Mouse (Mus musculus) hindbrain, embryonic 12.5 days (tissue): Measurements from ENCODE around the gene Timm29. TPM values are rescaled to one million over a fixed set of nuclear protein-coding genes. Genes with fewer than 3 reads are reported as not detected.

Source experiments
- ATAC-seq: fragments of 200-750 bp; cut with Nextera tagmentation; 2 replicates; pipeline ENCODE4 v1.8.0; 2017; ENCODE audit warnings: moderate TSS enrichment; ENCODE audit not compliant: low FRiP score
- H3K27ac ChIP-seq: fragments of 300-500 bp; sonication (generic); 2 replicates; pipeline ENCODE4 v1.5.1; 2016; ENCODE audit warnings: mild to moderate bottlenecking
- H3K27me3 ChIP-seq: fragments of 300-500 bp; sonication (generic); 2 replicates; pipeline ENCODE4 v1.6.1; 2016; ENCODE audit warnings: mild to moderate bottlenecking
- H3K36me3 ChIP-seq: fragments of 300-500 bp; sonication (generic); 2 replicates; pipeline ENCODE4 v1.6.1; 2016; ENCODE audit warnings: mild to moderate bottlenecking
- H3K4me1 ChIP-seq: fragments of 300-500 bp; sonication (generic); 2 replicates; pipeline ENCODE4 v1.6.1; 2016
- H3K4me2 ChIP-seq: fragments of 300-500 bp; sonication (generic); replicated peaks from 2 replicates; pipeline ENCODE4 v1.6.1; 2016; ENCODE audit warnings: mild to moderate bottlenecking
- H3K4me3 ChIP-seq: fragments of 300-500 bp; sonication (generic); 2 replicates; pipeline ENCODE4 v1.5.1; 2016; ENCODE audit warnings: mild to moderate bottlenecking
- H3K9ac ChIP-seq: fragments of 300-500 bp; sonication (generic); 2 replicates; pipeline ENCODE4 v1.6.1; 2016; ENCODE audit warnings: mild to moderate bottlenecking, moderate library complexity
- H3K9me3 ChIP-seq: fragments of 300-500 bp; sonication (generic); replicated peaks from 2 replicates; pipeline ENCODE4 v1.6.1; 2016; ENCODE audit warnings: mild to moderate bottlenecking
- WGBS: fragments of 180-500 bp; shearing (Covaris S2); methylation state at CpG from one replicate; pipeline ENCODE4 v1.1.7; 2016; 5-methylcytosine and 5-hydroxymethylcytosine counted together
- microRNA counts: library from miRNA; unstranded; fragments of <30 nt; microRNA quantifications from one replicate; lab custom pipeline; 2017
- microRNA-seq: library from miRNA; unstranded; fragments of <30 nt; microRNA quantifications from one replicate; pipeline ENCODE4, GENCODE M21; 2017
- polyA plus RNA-seq: library from polyadenylated mRNA; unstranded; fragments of >200 nt; fragmentation: Nextera tagmentation; extraction: Ambion mirVana; gene quantifications from 2 replicates; pipeline ENCODE4 v1.2.1, GENCODE M21; 2016

Timm29 gene
- polyA plus RNA-seq, 1 experiment from 2014 or later: 56.5 TPM

- Histone ChIP-seq H3K27ac (no peak overlapping the region), H3K4me1 (peaks cover 9% of the 10 kb centered on the region; the same call in 1 of the 2 replicates), H3K27me3 (no peaks in the 10 kb centered on the region), H3K4me3 (no peak overlapping the region), H3K4me2 (no peak overlapping the region), H3K9ac (no peak overlapping the region), H3K9me3 (no peaks in the 10 kb centered on the region), H3K36me3 (peaks cover 5% of the 10 kb centered on the region; the same call in 1 of the 2 replicates)
- ATAC-seq: no peak
- 73% methylated on average over 5 of the region's 5 CpGs for WGBS
These were observed 34.7 kb downstream of the Timm29 start for GRCm38 (mm10) chr9:21627145-21627795.

- 89% methylated on average over 3 of the region's 3 CpGs for WGBS
- Histone ChIP-seq H3K9ac (no peak overlapping the region), H3K36me3 (peaks cover 36% of the 10 kb centered on the region), H3K27me3 (no peaks in the 10 kb centered on the region), H3K4me3 (no peak overlapping the region), H3K27ac (no peak overlapping the region), H3K4me2 (no peak overlapping the region), H3K9me3 (no peaks in the 10 kb centered on the region), H3K4me1 (peaks cover 5% of the 10 kb centered on the region; the same call in 1 of the 2 replicates)
- no peak for ATAC-seq
These were observed 38.2 kb downstream of the Timm29 start for GRCm38 (mm10) chr9:21630673-21631072.

DNA sequence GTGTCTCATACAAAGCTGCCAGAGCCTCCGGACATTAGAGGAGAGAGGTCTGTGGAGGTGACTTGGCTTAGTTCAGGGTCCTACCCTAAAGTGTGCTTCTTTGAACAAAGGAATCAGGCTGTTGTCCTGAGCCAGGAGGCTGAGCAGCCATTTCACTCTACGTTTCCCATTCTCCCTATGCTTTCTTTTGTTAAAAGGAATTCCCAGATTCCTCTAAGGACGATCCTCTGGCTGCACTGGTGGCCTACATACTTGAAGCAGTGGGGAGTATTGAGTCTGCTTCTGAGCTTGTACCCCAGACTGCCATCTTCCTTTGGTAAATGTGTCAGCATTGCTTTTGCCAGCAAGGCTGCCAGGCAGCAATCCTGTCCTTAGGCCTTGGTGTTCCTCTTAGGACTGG lies 40.6 kb downstream of the Timm29 start:
- H3K36me3 ChIP-seq: peaks cover 60% of the 10 kb centered on the region
- WGBS: 74% methylated on average over 3 of the region's 3 CpGs
- no peak overlapping the region for H3K9ac ChIP-seq
- no peak overlapping the region for H3K4me3 ChIP-seq
- H3K9me3 ChIP-seq: no peaks in the 10 kb centered on the region
- H3K27ac ChIP-seq: no peak overlapping the region
- no peak overlapping the region for H3K4me2 ChIP-seq
- H3K27me3 ChIP-seq: no peaks in the 10 kb centered on the region
- ATAC-seq: no peak
- peaks cover 5% of the 10 kb centered on the region; the same call in 1 of the 2 replicates for H3K4me1 ChIP-seq

DNA sequence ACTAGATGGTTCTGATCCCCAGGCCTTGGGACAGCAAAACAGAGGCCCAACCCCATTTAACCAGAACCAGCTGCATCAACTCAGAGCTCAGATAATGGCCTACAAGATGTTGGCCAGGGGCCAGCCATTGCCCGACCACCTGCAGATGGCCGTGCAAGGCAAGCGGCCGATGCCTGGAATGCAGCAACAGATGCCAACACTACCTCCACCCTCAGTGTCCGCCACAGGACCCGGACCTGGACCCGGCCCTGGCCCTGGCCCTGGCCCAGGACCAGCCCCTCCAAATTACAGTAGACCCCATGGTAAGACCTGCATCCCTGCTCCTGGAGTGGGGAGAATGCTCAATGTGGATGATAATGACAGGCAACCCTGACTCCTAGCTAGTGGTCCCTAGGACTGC lies 43.1 kb downstream of the Timm29 start:
- H3K27me3 ChIP-seq: no peaks in the 10 kb centered on the region
- H3K4me2 ChIP-seq: no peak overlapping the region
- H3K9ac ChIP-seq: no peak overlapping the region
- 71% methylated on average over 7 of the region's 7 CpGs for WGBS
- H3K4me3 ChIP-seq: no peak overlapping the region
- H3K9me3 ChIP-seq: no peaks in the 10 kb centered on the region
- peaks cover 86% of the 10 kb centered on the region for H3K36me3 ChIP-seq
- no peak overlapping the region for H3K27ac ChIP-seq
- peaks cover 5% of the 10 kb centered on the region; the same call in 1 of the 2 replicates for H3K4me1 ChIP-seq
- no peak; the same call in 1 of the 2 replicates for ATAC-seq

DNA sequence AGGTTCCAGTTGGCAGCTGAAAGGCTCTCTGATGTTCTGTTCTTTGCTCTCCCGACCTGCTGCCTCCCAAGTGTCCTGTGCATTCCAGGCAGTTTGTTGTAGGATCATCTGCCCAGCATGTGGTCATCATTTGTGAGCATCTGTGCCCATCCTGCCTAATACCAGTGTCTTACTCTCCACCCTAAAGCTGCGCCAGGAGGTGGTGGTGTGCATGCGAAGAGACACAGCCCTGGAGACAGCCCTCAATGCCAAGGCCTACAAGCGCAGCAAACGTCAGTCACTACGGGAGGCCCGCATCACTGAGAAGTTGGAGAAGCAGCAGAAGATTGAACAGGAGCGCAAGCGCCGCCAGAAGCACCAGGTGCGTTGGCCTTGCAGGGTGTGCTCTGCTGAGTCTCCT lies 46.5 kb downstream of the Timm29 start:
- WGBS: 97% methylated on average over 11 of the region's 11 CpGs
- H3K36me3 ChIP-seq: peaks cover 98% of the 10 kb centered on the region
- no peaks in the 10 kb centered on the region for H3K9me3 ChIP-seq
- H3K27me3 ChIP-seq: no peaks in the 10 kb centered on the region
- H3K4me1 ChIP-seq: peaks cover 5% of the 10 kb centered on the region; the same call in 1 of the 2 replicates
- no peak for ATAC-seq
- H3K9ac ChIP-seq: no peak overlapping the region
- H3K4me2 ChIP-seq: no peak overlapping the region
- no peak overlapping the region for H3K27ac ChIP-seq
- no peak overlapping the region for H3K4me3 ChIP-seq

MicroRNAs within 50 kb of the gene (microRNA counts, 519-probe panel; counts per million panel counts)
- 470 counts per million, percentile 58 among the panel's probes with 10 or more counts for microRNA mmu-miR-1946b (lab: Ali Mortazavi, UCI)

Small RNAs within 50 kb of the gene (microRNA-seq; reads per million reads assigned to microRNA genes)
- not detected for gene Mir1946b

Other genes with a start within 250 kb of the Timm29 start
- gene Ilf3, start 224.9 kb upstream of the Timm29 start, polyA plus RNA-seq: 283 and 294 TPM in 2 replicates
- gene Qtrt1, start 180.9 kb upstream of the Timm29 start, polyA plus RNA-seq: 42.1 and 47.8 TPM in 2 replicates
- gene Dnm2, start 167.8 kb upstream of the Timm29 start, polyA plus RNA-seq: 81.0 and 83.9 TPM in 2 replicates
- gene Tmed1, start 82.5 kb upstream of the Timm29 start, polyA plus RNA-seq: 80.4 and 81.9 TPM in 2 replicates
- 3.7 and 6.0 TPM in 2 replicates for gene AB124611, start 66.5 kb upstream of the Timm29 start, polyA plus RNA-seq
- 76.7 and 77.9 TPM in 2 replicates for gene Carm1, start 45.8 kb upstream of the Timm29 start, polyA plus RNA-seq
- 19.4 and 21.5 TPM in 2 replicates for gene Yipf2, start 106 bp downstream of the Timm29 start, polyA plus RNA-seq
- 173 and 181 TPM in 2 replicates for gene Smarca4, start 23.4 kb downstream of the Timm29 start, polyA plus RNA-seq
- 32.1 and 33.0 TPM in 2 replicates for gene Ldlr, start 130.8 kb downstream of the Timm29 start, polyA plus RNA-seq
- 61.6 and 68.2 TPM in 2 replicates for gene Spc24, start 167.6 kb downstream of the Timm29 start, polyA plus RNA-seq
- 10.6 and 11.2 TPM in 2 replicates for gene Kank2, start 206.0 kb downstream of the Timm29 start, polyA plus RNA-seq
- gene Angptl8, start 242.8 kb downstream of the Timm29 start, polyA plus RNA-seq: 0.26 and 1.1 TPM in 2 replicates